Mouse (Mus musculus) embryo, embryonic 9.5 days (tissue): Measurements from ENCODE around the gene Fam83c.
"Not testable (repeated sequence)": the region's sequence is repeated elsewhere in the genome, so short reads cannot be mapped to it uniquely, and the experiment has no call there.

Experiments
- DNase-seq: peaks from one replicate; pipeline ENCODE4 v3.0.0-alpha.2; 2017; ENCODE audit errors: extremely low spot score

The Fam83c gene

GRCm38 (mm10) chr2:155834732-155835131, at the start of gene Fam83c:
Gene Fam83c, minus strand, starts transcription at chr2:155834854.
- no peak for DNase-seq

DNA sequence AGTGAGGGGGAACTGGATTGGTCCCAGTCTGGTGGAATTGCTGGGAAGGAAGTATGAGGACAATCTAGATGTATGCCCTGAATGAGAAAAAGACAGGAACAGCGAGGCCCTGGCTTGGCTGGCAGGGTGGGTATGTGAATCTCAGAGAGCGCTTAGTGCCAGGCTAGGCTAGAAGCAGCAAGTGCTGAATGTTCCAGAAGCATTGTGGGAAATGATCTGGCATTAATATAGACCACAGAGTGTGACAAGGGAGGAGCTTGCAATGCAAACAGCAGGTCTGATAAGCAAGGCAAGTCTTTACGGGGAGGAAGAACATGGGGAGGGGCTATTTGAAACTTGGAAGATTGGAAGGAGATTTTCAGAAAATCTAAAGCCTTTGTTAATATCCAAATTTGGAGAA, 47.4 kb upstream of the Fam83c start:
- DNase-seq = no peak

DNA sequence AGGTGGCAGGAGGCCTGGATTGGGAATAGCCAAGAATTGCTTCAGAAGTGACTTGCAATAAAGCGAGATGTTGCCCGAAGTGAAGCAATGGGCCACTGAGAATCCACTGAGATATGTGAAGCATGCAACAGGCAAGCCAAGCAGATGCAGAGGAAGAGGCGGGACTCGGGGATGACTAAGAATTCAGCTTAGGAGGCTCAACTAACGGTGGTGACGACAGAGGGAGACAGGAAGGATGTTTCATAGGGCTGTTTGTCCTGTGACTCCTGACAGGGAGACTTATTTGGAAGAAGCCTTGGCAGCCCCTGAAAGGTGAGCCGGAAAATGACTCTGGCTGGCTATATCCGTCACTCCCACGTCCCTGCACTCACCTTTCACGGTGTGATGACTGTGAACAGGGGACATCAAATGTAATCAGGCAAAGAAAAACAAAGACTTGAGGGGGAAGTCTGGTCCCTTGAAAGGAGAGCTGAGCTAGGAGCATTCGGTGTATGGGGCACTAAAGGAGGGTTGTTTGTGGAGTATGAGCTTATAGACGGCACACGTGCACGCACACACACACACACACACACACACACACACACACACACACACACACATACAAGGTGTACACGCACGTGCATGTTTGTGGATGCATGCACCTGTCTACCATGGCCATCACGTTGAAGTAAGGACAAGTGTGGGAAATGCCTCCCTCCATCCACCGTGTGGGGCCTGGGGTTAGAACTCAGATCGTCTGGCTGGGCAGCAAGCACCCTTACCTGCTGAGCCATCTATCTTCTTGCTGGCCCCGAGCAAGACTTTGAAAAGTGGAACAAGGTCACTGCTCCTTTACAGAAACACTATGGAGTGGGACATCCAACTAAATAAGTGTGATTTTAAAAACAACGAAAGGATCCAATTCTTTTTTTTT, 44.6 kb upstream of the Fam83c start:
- peak; percentile 4 for DNase-seq

DNA sequence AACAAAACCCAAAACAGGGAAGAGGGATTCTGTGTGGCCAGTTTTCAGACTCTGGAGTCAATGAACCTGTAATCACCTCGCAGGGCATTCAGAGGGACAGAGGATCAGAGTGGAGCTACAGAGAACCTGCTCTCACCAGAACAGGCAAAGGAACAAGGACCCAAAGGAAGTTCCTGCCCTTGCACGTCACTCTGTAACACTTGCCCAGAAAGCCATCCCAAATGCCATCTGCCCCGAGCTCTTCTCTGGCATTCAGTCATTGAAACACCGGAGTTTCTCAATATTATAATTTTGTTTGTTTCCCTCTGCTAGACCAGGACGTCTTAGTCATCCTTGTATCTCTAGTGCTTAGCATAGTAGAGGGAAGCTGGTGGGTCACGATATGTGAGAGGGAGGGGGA, 39.0 kb upstream of the Fam83c start:
- DNase-seq = no peak

DNA sequence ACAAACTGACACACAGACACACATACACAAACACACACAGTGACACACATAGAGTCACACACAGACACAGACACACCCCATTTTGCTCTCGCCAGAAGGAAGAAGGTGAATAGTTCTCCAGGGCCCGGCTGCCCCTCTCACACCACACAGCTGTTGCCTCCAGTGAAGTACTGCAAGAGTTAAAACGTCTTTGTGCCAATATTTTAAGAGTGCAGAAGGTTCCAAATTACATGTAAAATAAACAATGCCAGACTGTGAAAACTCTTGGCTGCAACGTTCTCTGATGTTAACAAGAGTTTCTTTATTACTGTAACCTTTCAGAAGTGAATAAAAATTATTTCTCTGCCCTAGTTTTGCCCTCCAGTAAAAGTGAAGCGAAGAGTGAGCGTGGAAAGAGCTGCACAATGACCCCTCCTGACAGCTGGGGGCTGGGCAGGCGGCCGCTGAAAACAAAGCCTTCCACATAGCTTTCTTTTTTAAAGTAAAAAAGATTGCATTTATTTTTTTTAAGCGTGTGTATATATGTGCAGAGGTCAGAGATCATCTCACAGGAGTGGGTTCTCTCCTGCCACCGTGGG, 38.4 kb upstream of the Fam83c start:
- no peak for DNase-seq

GRCm38 (mm10) chr2:155872486-155872885, 37.8 kb upstream of the Fam83c start:
- DNase-seq = no peak

- no peak for DNase-seq
Measured at GRCm38 (mm10) chr2:155869772-155870171, 35.1 kb upstream of the Fam83c start.

GRCm38 (mm10) chr2:155868320-155868719, 33.7 kb upstream of the Fam83c start:
- DNase-seq = no peak

DNA sequence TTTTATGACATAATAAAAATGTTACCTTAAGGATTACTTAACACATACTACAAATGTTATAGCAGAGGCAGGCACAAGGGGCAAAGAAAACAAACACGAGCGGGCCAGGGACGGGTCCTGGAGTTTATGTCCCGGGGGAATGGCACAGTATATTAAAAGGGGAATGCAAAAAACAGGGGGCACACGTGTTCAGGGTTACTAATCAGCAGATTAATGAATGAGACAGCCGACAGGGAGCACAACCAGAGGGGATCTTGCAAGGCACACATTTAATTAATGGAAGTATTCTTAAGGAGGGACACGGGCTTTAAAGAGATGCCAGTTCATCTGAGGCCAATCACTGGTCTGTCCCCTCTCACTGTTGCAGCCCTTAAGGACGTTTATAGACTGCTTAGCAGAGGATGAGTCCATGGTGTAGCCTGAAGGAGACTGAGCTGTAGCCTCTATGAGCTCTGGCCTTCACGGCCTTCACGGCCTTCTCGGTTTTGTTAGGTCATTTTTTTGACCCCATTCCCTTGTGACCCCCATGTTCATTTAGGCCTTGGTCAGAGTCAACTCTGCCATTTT, 28.7 kb upstream of the Fam83c start:
- DNase-seq = no peak

GRCm38 (mm10) chr2:155862573-155863300, 28.1 kb upstream of the Fam83c start:
- no peak for DNase-seq

- DNase-seq = no peak
Measured at GRCm38 (mm10) chr2:155861581-155861980, 26.9 kb upstream of the Fam83c start.

DNA sequence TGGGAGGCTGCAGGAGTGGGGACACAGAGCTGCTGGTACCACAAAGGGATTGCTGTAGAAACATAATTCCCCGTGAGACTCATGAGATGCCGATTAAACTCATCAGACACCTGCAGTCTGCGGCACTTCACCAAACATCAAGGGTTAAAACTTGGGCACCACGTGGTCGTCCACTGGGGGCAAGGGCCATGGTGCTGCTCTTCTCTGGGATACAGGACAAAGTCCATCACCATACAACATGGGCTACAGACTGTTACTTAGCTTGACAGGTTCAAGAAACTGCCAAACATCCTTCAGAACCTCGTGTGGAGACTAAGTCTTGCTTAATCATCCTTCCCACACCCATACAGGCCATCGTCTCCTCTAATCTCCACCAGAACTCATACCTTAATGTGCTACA, 25.4 kb upstream of the Fam83c start:
- no peak for DNase-seq

DNA sequence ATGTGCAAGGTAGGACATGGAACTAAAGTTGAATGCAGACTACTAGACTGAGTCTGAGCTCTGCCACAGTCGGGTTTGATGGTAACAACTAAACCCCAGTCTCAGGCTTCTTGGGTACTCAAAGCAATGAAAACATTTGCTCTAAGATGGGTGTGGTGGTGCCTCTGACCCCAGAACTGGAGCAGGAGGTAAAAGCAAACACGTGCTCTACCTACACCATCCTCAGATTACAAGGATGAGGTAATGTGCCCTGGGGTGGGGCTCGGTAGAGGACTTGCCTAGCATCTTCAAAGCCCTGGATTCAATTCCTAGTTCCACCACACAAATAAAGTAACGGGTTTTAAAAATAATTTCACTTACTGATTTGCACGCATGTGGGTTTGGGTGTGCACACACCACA, 17.9 kb upstream of the Fam83c start:
- DNase-seq = no peak

GRCm38 (mm10) chr2:155850120-155850519, 15.5 kb upstream of the Fam83c start:
- DNase-seq = no peak

- no peak for DNase-seq
Measured at GRCm38 (mm10) chr2:155849464-155849863, 14.8 kb upstream of the Fam83c start.

- peak; percentile 72 for DNase-seq
Measured at GRCm38 (mm10) chr2:155848291-155848690, 13.6 kb upstream of the Fam83c start.

DNA sequence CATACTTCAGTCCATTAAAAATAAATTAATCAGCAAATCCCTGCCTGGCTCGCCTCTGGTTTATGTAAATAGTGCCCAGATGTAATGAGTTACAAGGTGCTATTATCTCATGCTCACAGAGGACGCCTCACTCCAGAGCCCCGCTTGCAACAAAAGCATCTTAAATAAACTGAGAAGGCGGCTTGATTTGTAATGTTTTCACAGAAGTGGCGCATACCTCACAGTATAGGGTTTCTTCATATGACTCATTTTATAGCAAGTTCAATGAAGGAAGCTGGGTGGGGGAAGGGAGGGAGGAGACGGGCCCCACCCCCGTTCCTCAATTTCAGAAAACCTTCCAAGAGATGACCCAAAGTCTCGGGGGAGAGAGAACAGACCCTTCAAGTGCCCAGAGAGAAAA, 12.3 kb upstream of the Fam83c start:
- DNase-seq = no peak

- DNase-seq = no peak
Measured at GRCm38 (mm10) chr2:155838961-155839360, 4.3 kb upstream of the Fam83c start.

GRCm38 (mm10) chr2:155837961-155838360, 3.3 kb upstream of the Fam83c start:
- DNase-seq = no peak

GRCm38 (mm10) chr2:155832087-155832486, 2.6 kb downstream of the Fam83c start:
- DNase-seq = not testable (repeated sequence)

DNA sequence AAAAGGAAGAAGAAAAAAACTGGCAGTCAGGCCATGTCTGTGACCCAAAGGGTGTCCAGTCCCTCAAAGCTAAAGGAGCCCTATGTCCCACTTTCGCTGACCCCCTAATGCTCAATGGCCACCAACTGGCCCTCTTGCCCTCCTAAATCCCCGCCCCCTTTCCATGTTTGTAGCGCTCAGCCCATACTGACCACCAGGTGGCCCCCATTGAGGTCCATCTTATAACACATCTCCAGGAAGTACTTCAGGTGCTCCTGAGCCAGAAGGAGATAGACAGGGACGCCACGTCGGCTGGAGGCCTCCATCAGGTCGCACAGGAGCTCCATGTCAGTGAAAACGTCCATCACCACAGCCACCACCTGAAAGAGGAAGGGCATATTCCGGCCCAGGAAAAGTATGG, 3.4 kb downstream of the Fam83c start:
- no peak for DNase-seq

DNA sequence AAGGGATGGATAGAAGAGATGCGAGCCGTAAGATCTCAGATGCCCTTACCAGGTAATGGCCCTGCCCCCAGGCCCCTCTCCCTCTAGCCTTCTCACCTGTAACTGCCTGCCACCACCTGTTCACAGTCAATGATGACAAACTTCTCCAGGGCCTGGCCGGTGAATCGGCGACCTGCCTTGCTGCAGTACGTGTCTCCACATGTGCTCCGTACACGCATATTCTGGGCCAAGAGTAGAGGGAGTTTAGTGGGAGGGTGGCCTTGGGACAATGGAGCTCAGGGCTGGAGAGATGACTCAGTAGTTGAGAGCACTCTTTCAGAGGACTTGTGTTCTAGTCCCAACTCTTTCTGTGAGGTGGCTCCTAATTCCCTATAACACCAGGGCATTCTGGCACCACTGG, 3.8 kb downstream of the Fam83c start:
- DNase-seq = no peak
